ENCODE assay signal across 8 mouse cellular contexts in genomic region chr1:87326742-87327163, GRCm38 (mm10). TPM values are rescaled to one million over a fixed set of nuclear protein-coding genes. Genes with fewer than 3 reads are reported as not detected.
A peak's percentile ranks its signal among the peaks of the same experiment; 100 is the strongest.
DNase-seq lines count a peak whose midpoint lies in the region; ATAC-seq lines count a peak whose summit lies in the region.

TSS of gene Gigyf2 (plus strand) at chr1:87326998.

- H3K9me3 ChIP-seq in hindbrain, embryonic 14.5 days (ENCODE audit: control insufficient read depth, low read length) = 0 out of 2 replicates have a peak, but pooled peaks cover 1% of the 10 kb centered on the region

- H3K36me3 ChIP-seq in hindbrain, embryonic 14.5 days (replicated peaks; ENCODE audit: control insufficient read depth, insufficient read depth) = no peaks in the 10 kb centered on the region

- peaks cover 10% of the 10 kb centered on the region for H3K4me1 ChIP-seq in hindbrain, embryonic 14.5 days (replicated peaks; ENCODE audit: control insufficient read depth, insufficient read depth, low read length)

- H3K27me3 ChIP-seq in hindbrain, embryonic 14.5 days (ENCODE audit: control insufficient read depth, insufficient read depth, low read length) = no peaks in the 10 kb centered on the region

- peak within 1 kb of the TSS; percentile 92 for H3K27ac ChIP-seq in hindbrain, embryonic 14.5 days

- DNase-seq in R1 (ENCODE audit: low read depth, low spot score) = peak; percentile 98
- peak; percentile 96 to 98 for DNase-seq in cerebellum, postnatal 25 days
- peak; percentile 76 to 91 for DNase-seq in frontal cortex, postnatal 25 days (ENCODE audit: low spot score in 2 of 2)
- DNase-seq in hindbrain, embryonic 14.5 days (ENCODE audit: low spot score) = peak; percentile 95
- DNase-seq in layer of hippocampus, postnatal 36 days = peak; percentile 93 to 96
- DNase-seq in lung, postnatal 36 days = peak; percentile 96
- peak; percentile 98 for DNase-seq in retina, postnatal 1 day
- peak; percentile 97 for DNase-seq in urinary bladder, adult 18-20 months (ENCODE audit: low spot score in 2 of 2)

- ATAC-seq in hindbrain, embryonic 14.5 days (ENCODE audit: low FRiP score) = peak; percentile 99

- peak within 1 kb of the TSS; percentile 82 for H3K4me3 ChIP-seq in hindbrain, embryonic 14.5 days (replicated peaks; ENCODE audit: low read length)

- peak within 1 kb of the TSS; percentile 94 for H3K9ac ChIP-seq in hindbrain, embryonic 14.5 days

- peak within 1 kb of the TSS; percentile 69 for H3K4me2 ChIP-seq in hindbrain, embryonic 14.5 days (replicated peaks)

- 2% methylated on average over 22 of the region's 36 CpGs for WGBS in hindbrain, embryonic 14.5 days

RNA-seq across cellular contexts. Expression of gene Gigyf2, which starts in this region (rescaled TPM):
- polyA plus RNA-seq in hindbrain, embryonic 14.5 days (2014; fragmentation: Nextera tagmentation; extraction: Ambion mirVana) = 59.3 and 69.2 TPM in 2 replicates
- 100 to 1,000 TPM; 121 to 130 TPM for total RNA-seq in layer of hippocampus, postnatal 36 days (2021)

Comparison
In these comparisons a context has a peak if more than half of its experiments do, and no peak if none do; other contexts are left out.
1. Peak in every context shown above with its lines: DNase-seq, ATAC-seq, H3K4me3 ChIP-seq and H3K27ac ChIP-seq.